Comparison of ENCODE assay signal across 8 mouse cellular contexts in genomic region chr6:127265901-127266812, GRCm38 (mm10).
DNase-seq lines count a peak whose midpoint lies in the region; ATAC-seq and TF ChIP-seq lines count a peak whose summit lies in the region.

No protein-coding gene starts in this region.

- intact Hi-C loops in gastrocnemius, adult 2 months (cut with DNase I), result loop anchor here (5.0 kb wide), 1 partner anchor 119 kb away; no protein-coding TSS in a partner anchor

- H3K4me3 ChIP-seq in gastrocnemius, adult 2 months, result peak overlapping the region; percentile 62
- H3K4me3 ChIP-seq in hindbrain, embryonic 16.5 days (ENCODE audit: low read length), result peak overlapping the region; percentile 37

- H3K27ac ChIP-seq in gastrocnemius, adult 2 months, result peak overlapping the region; percentile 38
- peak overlapping the region; percentile 59 for H3K27ac ChIP-seq in hindbrain, embryonic 16.5 days (ENCODE audit: low read depth, low read length)

- H3K4me1 ChIP-seq in hindbrain, embryonic 16.5 days (ENCODE audit: control insufficient read depth, insufficient read depth, low read depth, low read length), result peaks cover 5% of the 10 kb centered on the region; the same call in 1 of the 2 replicates

- H3K36me3 ChIP-seq in hindbrain, embryonic 16.5 days (ENCODE audit: control insufficient read depth, insufficient read depth, low read length), result no peaks in the 10 kb centered on the region

- WGBS in hindbrain, embryonic 16.5 days, result 10% methylated on average over 21 of the region's 21 CpGs

- peak overlapping the region; percentile 57 for H3K9ac ChIP-seq in hindbrain, embryonic 16.5 days (ENCODE audit: low read depth, low read length)

- DNase-seq in ZHBTc4 (ENCODE audit: low read depth, low spot score), result peak; percentile 37
- DNase-seq in cerebellum, postnatal 36 days, result peak; percentile 62 to 69
- DNase-seq in gastrocnemius, adult 2 months, result peak; percentile 79
- peak; percentile 45 for DNase-seq in left cerebral cortex, adult 11 months (ENCODE audit: low spot score)
- peak; percentile 83 for DNase-seq in lung, postnatal 25 days (ENCODE audit: low spot score)
- peak; percentile 67 for DNase-seq in ovary, postnatal 36 days (ENCODE audit: low spot score)
- peak; percentile 43 to 48 for DNase-seq in thymus, postnatal 36 days

- ATAC-seq in hindbrain, embryonic 16.5 days, result peak; percentile 73

- H3K27me3 ChIP-seq in hindbrain, embryonic 16.5 days (replicated peaks; ENCODE audit: control insufficient read depth, insufficient read depth, low read length), result no peaks in the 10 kb centered on the region

- H3K9me3 ChIP-seq in hindbrain, embryonic 16.5 days (ENCODE audit: control insufficient read depth, low read length), result no peaks in the 10 kb centered on the region

- TF ChIP-seq CTCF in gastrocnemius, adult 2 months (IDR thresholded peaks at IDR 0.05), result no peak

- peak overlapping the region; percentile 65 for H3K4me2 ChIP-seq in hindbrain, embryonic 16.5 days (ENCODE audit: low read length)

Comparison
In these comparisons a context has a peak if more than half of its experiments do, and no peak if none do; other contexts are left out.
1. Peak in every context shown above with its lines: DNase-seq, ATAC-seq, H3K4me3 ChIP-seq and H3K27ac ChIP-seq.